20 mouse cellular contexts compared by ENCODE assay signal in genomic region chr8:70410281-70410680, GRCm38 (mm10). TPM values are rescaled to one million over a fixed set of nuclear protein-coding genes. Genes with fewer than 3 reads are reported as not detected.
A peak's percentile ranks its signal among the peaks of the same experiment; 100 is the strongest.
DNase-seq lines count a peak whose midpoint lies in the region; ATAC-seq lines count a peak whose summit lies in the region.
"Had no signal": no experiment of that assay in that cellular context is flagged by ENCODE, and none has a peak within 500 bp of the region (broad histone marks: within the 10 kb centered on the region; RNA-seq: fewer than 3 reads in every experiment).

No protein-coding gene starts in this region.

- H3K36me3 ChIP-seq in embryonic facial prominence, embryonic 15.5 days, result peaks cover 6% of the 10 kb centered on the region; the same call in 1 of the 2 replicates
- peaks cover 11% of the 10 kb centered on the region; the same call in 1 of the 2 replicates for H3K36me3 ChIP-seq in embryonic facial prominence, embryonic 10.5 days (replicated peaks)
- H3K36me3 ChIP-seq in limb, embryonic 13.5 days, result peaks cover 7% of the 10 kb centered on the region
- H3K36me3 ChIP-seq in limb, embryonic 10.5 days, result peaks cover 25% of the 10 kb centered on the region

- no peak overlapping the region for H3K4me3 ChIP-seq in embryonic facial prominence, embryonic 15.5 days (replicated peaks)
- H3K4me3 ChIP-seq in embryonic facial prominence, embryonic 10.5 days, result no peak overlapping the region
- no peak overlapping the region for H3K4me3 ChIP-seq in limb, embryonic 13.5 days
- H3K4me3 ChIP-seq in limb, embryonic 10.5 days, result no peak overlapping the region
- H3K4me3 ChIP-seq: kidney, embryonic 15.5 days; liver, embryonic 12.5 days; myocyte had no signal

- 0 out of 2 replicates have a peak overlapping the region, but pooled peaks have one; percentile 34 for H3K27ac ChIP-seq in embryonic facial prominence, embryonic 15.5 days (replicated peaks)
- H3K27ac ChIP-seq in embryonic facial prominence, embryonic 10.5 days (replicated peaks), result no peak overlapping the region
- H3K27ac ChIP-seq in limb, embryonic 13.5 days, result peak overlapping the region; percentile 83; the same call in 1 of the 2 replicates
- no peak overlapping the region for H3K27ac ChIP-seq in limb, embryonic 10.5 days

- DNase-seq in embryonic facial prominence, embryonic 10.5 days (ENCODE audit: low spot score), result no peak
- DNase-seq in limb, embryonic 10.5 days (ENCODE audit: low spot score), result no peak
- DNase-seq in brain, adult 2 months (ENCODE audit: low read depth, low spot score), result peak; percentile 70
- DNase-seq in cerebellum, adult 9-11 months, result peak; percentile 80
- DNase-seq in adrenal gland, adult 18-20 months (ENCODE audit: low spot score in 2 of 2), result no peak
- DNase-seq: adrenal gland, postnatal 36 days; forebrain, postnatal 0 days; gastrocnemius, postnatal 14 days; kidney, adult 11 months; kidney, postnatal 4 days; left cerebral cortex, postnatal 4 days; lung, postnatal 36 days had no signal

- WGBS in embryonic facial prominence, embryonic 15.5 days, result 97% methylated on average over 5 of the region's 5 CpGs
- WGBS in embryonic facial prominence, embryonic 10.5 days, result 92% methylated on average over 5 of the region's 5 CpGs
- WGBS in limb, embryonic 13.5 days, result 92% methylated on average over 5 of the region's 5 CpGs
- WGBS in limb, embryonic 10.5 days, result 95% methylated on average over 5 of the region's 5 CpGs

- no peaks in the 10 kb centered on the region for H3K27me3 ChIP-seq in embryonic facial prominence, embryonic 15.5 days
- H3K27me3 ChIP-seq in embryonic facial prominence, embryonic 10.5 days (replicated peaks; ENCODE audit: low read depth, poor library complexity, severe bottlenecking), result no peaks in the 10 kb centered on the region
- no peaks in the 10 kb centered on the region for H3K27me3 ChIP-seq in limb, embryonic 13.5 days
- no peaks in the 10 kb centered on the region for H3K27me3 ChIP-seq in limb, embryonic 10.5 days (ENCODE audit: low read depth, poor library complexity, severe bottlenecking)
- H3K27me3 ChIP-seq: kidney, embryonic 15.5 days; liver, embryonic 12.5 days had no signal

- no peak for ATAC-seq in embryonic facial prominence, embryonic 15.5 days (ENCODE audit: insufficient number of reproducible peaks, low FRiP score, low TSS enrichment, low read depth)
- ATAC-seq in limb, embryonic 13.5 days (ENCODE audit: low FRiP score, low read depth), result no peak
- no peak for ATAC-seq in inflammation-experienced regulatory T-cells, adult 6 months
- ATAC-seq: CD4-positive, CD25-positive, alpha-beta regulatory T cell, adult 4 months; forebrain, postnatal 0 days; liver, embryonic 12.5 days; midbrain, embryonic 16.5 days had no signal

- no peak overlapping the region for H3K4me2 ChIP-seq in embryonic facial prominence, embryonic 15.5 days (replicated peaks)
- no peak overlapping the region for H3K4me2 ChIP-seq in limb, embryonic 13.5 days (replicated peaks)
- H3K4me2 ChIP-seq: kidney, embryonic 15.5 days; liver, embryonic 12.5 days had no signal

- H3K9ac ChIP-seq in embryonic facial prominence, embryonic 15.5 days, result no peak overlapping the region
- peak overlapping the region; percentile 3; the same call in 1 of the 2 replicates for H3K9ac ChIP-seq in limb, embryonic 13.5 days
- H3K9ac ChIP-seq: forebrain, postnatal 0 days; kidney, embryonic 15.5 days; liver, embryonic 12.5 days had no signal

- no peaks in the 10 kb centered on the region for H3K9me3 ChIP-seq in embryonic facial prominence, embryonic 15.5 days (replicated peaks)
- no peaks in the 10 kb centered on the region for H3K9me3 ChIP-seq in embryonic facial prominence, embryonic 10.5 days
- H3K9me3 ChIP-seq in limb, embryonic 13.5 days, result no peaks in the 10 kb centered on the region
- no peaks in the 10 kb centered on the region for H3K9me3 ChIP-seq in limb, embryonic 10.5 days (replicated peaks)
- H3K9me3 ChIP-seq: kidney, embryonic 15.5 days; liver, embryonic 12.5 days had no signal

- H3K4me1 ChIP-seq in embryonic facial prominence, embryonic 15.5 days, result peaks cover 45% of the 10 kb centered on the region
- peaks cover 40% of the 10 kb centered on the region for H3K4me1 ChIP-seq in embryonic facial prominence, embryonic 10.5 days
- H3K4me1 ChIP-seq in limb, embryonic 13.5 days, result peaks cover 61% of the 10 kb centered on the region
- peaks cover 49% of the 10 kb centered on the region for H3K4me1 ChIP-seq in limb, embryonic 10.5 days

RNA-seq across cellular contexts. Expression of gene Crtc1, which starts 29.1 kb away (rescaled TPM):
- polyA plus RNA-seq in embryonic facial prominence, embryonic 15.5 days (2015; fragmentation: Nextera tagmentation; extraction: Ambion mirVana), result 24.0 and 24.4 TPM in 2 replicates
- 17.3 and 20.6 TPM in 2 replicates for polyA plus RNA-seq in embryonic facial prominence, embryonic 10.5 days (2016; fragmentation: Nextera tagmentation; extraction: Ambion mirVana)
- 26.7 and 29.9 TPM in 2 replicates for polyA plus RNA-seq in limb, embryonic 13.5 days (2015; fragmentation: Nextera tagmentation; extraction: Ambion mirVana)
- 20.1 and 23.2 TPM in 2 replicates for polyA plus RNA-seq in limb, embryonic 10.5 days (2016; fragmentation: Nextera tagmentation; extraction: Ambion mirVana)
- total RNA-seq in adrenal gland, adult 18-20 months (2021), result 10 to 100 TPM; 19.3 to 22.3 TPM
- 1 to 10 TPM; 5.0 to 8.7 (median 7.2) TPM for polyA plus RNA-seq in inflammation-experienced regulatory T-cells, adult 6 months (2017; shearing (Covaris generic))

RNA-seq across cellular contexts. Expression of gene Comp, which starts 36.9 kb away (rescaled TPM):
- polyA plus RNA-seq in embryonic facial prominence, embryonic 15.5 days (2015; fragmentation: Nextera tagmentation; extraction: Ambion mirVana), result 5.1 and 7.3 TPM in 2 replicates
- polyA plus RNA-seq in embryonic facial prominence, embryonic 10.5 days (2016; fragmentation: Nextera tagmentation; extraction: Ambion mirVana), result 0.19 and 0.37 TPM in 2 replicates
- polyA plus RNA-seq in limb, embryonic 13.5 days (2015; fragmentation: Nextera tagmentation; extraction: Ambion mirVana), result 26.4 and 40.8 TPM in 2 replicates
- polyA plus RNA-seq in limb, embryonic 10.5 days (2016; fragmentation: Nextera tagmentation; extraction: Ambion mirVana), result 0.08 and 0.35 TPM in 2 replicates
- under 1 TPM in 1 of 2 experiments, not detected in 1; 0.35 TPM for total RNA-seq in adrenal gland, adult 18-20 months (2021)
- polyA plus RNA-seq in inflammation-experienced regulatory T-cells, adult 6 months (2017; shearing (Covaris generic)), result under 1 TPM in 2 of 3 experiments, not detected in 1; 0.24 to 0.40 TPM
- total RNA-seq: adrenal gland, postnatal 36 days had no signal

RNA-seq across cellular contexts. Expression of gene Upf1, which starts 57.2 kb away (rescaled TPM):
- polyA plus RNA-seq in embryonic facial prominence, embryonic 15.5 days (2015; fragmentation: Nextera tagmentation; extraction: Ambion mirVana), result 18.6 and 21.2 TPM in 2 replicates
- polyA plus RNA-seq in embryonic facial prominence, embryonic 10.5 days (2016; fragmentation: Nextera tagmentation; extraction: Ambion mirVana), result 21.9 and 22.1 TPM in 2 replicates
- 18.7 and 19.5 TPM in 2 replicates for polyA plus RNA-seq in limb, embryonic 13.5 days (2015; fragmentation: Nextera tagmentation; extraction: Ambion mirVana)
- 25.6 and 26.7 TPM in 2 replicates for polyA plus RNA-seq in limb, embryonic 10.5 days (2016; fragmentation: Nextera tagmentation; extraction: Ambion mirVana)
- total RNA-seq in adrenal gland, adult 18-20 months (2021), result 10 to 100 TPM; 64.0 to 70.2 TPM
- polyA plus RNA-seq in inflammation-experienced regulatory T-cells, adult 6 months (2017; shearing (Covaris generic)), result 10 to 100 TPM; 13.6 to 17.4 (median 14.2) TPM

Comparison
In these comparisons a context has a peak if more than half of its experiments do, and no peak if none do; other contexts are left out.
1. H3K27ac ChIP-seq: peak in embryonic facial prominence, embryonic 15.5 days (single experiment) and limb, embryonic 13.5 days (single experiment); none in embryonic facial prominence, embryonic 10.5 days (single experiment) and limb, embryonic 10.5 days (single experiment).
2. DNase-seq: peak in brain, adult 2 months (single experiment) and cerebellum, adult 9-11 months (single experiment); none in embryonic facial prominence, embryonic 10.5 days (single experiment), limb, embryonic 10.5 days (single experiment) and adrenal gland, adult 18-20 months (0 of 2).